Mouse (Mus musculus) myocyte (in vitro differentiated cells): ENCODE measurements around the gene Kap. TPM values are rescaled to one million over a fixed set of nuclear protein-coding genes. Genes with fewer than 3 reads are reported as not detected.

Experiments used
- H3K27me3 ChIP-seq: one replicate; pipeline ENCODE4 v1.6.1; 2011; ENCODE audit not compliant: control insufficient read depth, insufficient read depth, insufficient read length
- H3K36me3 ChIP-seq: one replicate; pipeline ENCODE4 v1.6.1; 2011; ENCODE audit not compliant: control insufficient read depth, insufficient read depth
- H3K4me2 ChIP-seq: one replicate; pipeline ENCODE4 v1.6.1; 2011; ENCODE audit warnings: low read depth, control low read depth
- H3K4me3 ChIP-seq: one replicate; pipeline ENCODE4 v1.5.1; 2011; ENCODE audit warnings: mild to moderate bottlenecking, control low read depth, moderate library complexity
- H3K79me2 ChIP-seq: one replicate; pipeline ENCODE4 v1.6.1; 2011; ENCODE audit not compliant: control insufficient read depth, insufficient read depth
- H3ac ChIP-seq: one replicate; pipeline ENCODE4 v1.6.1; 2011; ENCODE audit not compliant: control insufficient read depth, insufficient read length
- MYOD1 ChIP-seq, 3 experiments: IDR thresholded peaks; one replicate each; pipeline ENCODE4 v1.6.1; 2011; ENCODE audit warnings: control low read depth in 2 of 3, low read depth in 2 of 3, mild to moderate bottlenecking in 2 of 3, moderate library complexity in 1 of 3; ENCODE audit not compliant: insufficient read length in 2 of 3, control insufficient read depth in 1 of 3
- POLR2A ChIP-seq: IDR thresholded peaks from one replicate; pipeline ENCODE4 v1.6.1; 2011; ENCODE audit warnings: low read depth, mild to moderate bottlenecking, control low read depth, moderate library complexity; ENCODE audit not compliant: insufficient read length
- POLR2AphosphoS2 ChIP-seq: IDR thresholded peaks from one replicate; pipeline ENCODE4 v1.6.1; 2011; ENCODE audit warnings: low read depth, control low read depth; ENCODE audit not compliant: insufficient read length
- SRF ChIP-seq: IDR thresholded peaks from one replicate; pipeline ENCODE4 v1.6.1; 2011; ENCODE audit warnings: low read depth; ENCODE audit not compliant: control insufficient read depth, insufficient read length
- TCF12 ChIP-seq: IDR thresholded peaks from one replicate; pipeline ENCODE4 v1.6.1; 2011; ENCODE audit warnings: mild to moderate bottlenecking, control low read depth; ENCODE audit not compliant: poor library complexity, insufficient read depth, severe bottlenecking
- TCF3 ChIP-seq: IDR thresholded peaks from one replicate; pipeline ENCODE4 v1.6.1; 2011; ENCODE audit warnings: low read depth, control low read depth; ENCODE audit not compliant: insufficient read length
- polyA plus RNA-seq: library from polyadenylated mRNA; unstranded; fragments of >200 nt; fragmentation: generic; extraction: Trizol; gene quantifications from one replicate; pipeline ENCODE4 v1.2.1, GENCODE M21; 2012; ENCODE audit warnings: missing spikeins

Kap gene
- polyA plus RNA-seq, 1 experiment = not detected

DNA sequence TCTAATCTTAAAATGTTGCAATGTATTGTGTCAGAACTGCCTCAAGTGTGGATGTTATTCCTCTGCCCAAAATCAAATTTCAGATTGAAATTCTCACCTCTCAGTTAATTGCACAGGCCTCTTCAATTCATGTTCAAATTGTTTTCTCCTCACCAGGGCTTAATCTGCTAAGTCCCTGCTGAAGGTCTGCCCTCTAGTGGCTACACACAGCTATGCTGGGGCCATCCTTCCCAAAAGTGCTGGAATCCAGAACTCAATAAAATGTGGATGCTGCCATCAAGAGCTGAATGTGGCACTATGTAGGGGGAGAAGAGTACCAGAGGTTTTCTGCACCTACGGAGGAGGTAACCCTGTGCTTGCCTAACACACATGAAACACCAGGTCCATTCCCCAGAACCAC lies 41.2 kb downstream of the Kap start:
- Histone ChIP-seq H3K36me3 (no peaks in the 10 kb centered on the region), H3ac (no peak overlapping the region), H3K4me3 (no peak overlapping the region), H3K4me2 (no peak overlapping the region), H3K27me3 (no peaks in the 10 kb centered on the region), H3K79me2 (no peaks in the 10 kb centered on the region)
- TF ChIP-seq TCF12 (no peak), SRF (no peak), POLR2AphosphoS2 (no peak), TCF3 (no peak), MYOD1 (IDR thresholded peaks at IDR 0.05; ENCODE audit: control insufficient read depth in 1 of 3, insufficient read length in 2 of 3, low read depth in 2 of 3) (no peak), POLR2A (no peak)

Other genes with a start within 250 kb of the Kap start
- gene Etv6, start 181.9 kb upstream of the Kap start, polyA plus RNA-seq = 6.8 TPM